Mouse (Mus musculus) MN1 (cell line): Measurements from ENCODE around the gene Dnaja2.

Experiments used
- DNase-seq: peaks from one replicate; pipeline ENCODE4 v3.0.0-alpha.2; 2016; ENCODE audit warnings: low spot score

The Dnaja2 gene

DNA sequence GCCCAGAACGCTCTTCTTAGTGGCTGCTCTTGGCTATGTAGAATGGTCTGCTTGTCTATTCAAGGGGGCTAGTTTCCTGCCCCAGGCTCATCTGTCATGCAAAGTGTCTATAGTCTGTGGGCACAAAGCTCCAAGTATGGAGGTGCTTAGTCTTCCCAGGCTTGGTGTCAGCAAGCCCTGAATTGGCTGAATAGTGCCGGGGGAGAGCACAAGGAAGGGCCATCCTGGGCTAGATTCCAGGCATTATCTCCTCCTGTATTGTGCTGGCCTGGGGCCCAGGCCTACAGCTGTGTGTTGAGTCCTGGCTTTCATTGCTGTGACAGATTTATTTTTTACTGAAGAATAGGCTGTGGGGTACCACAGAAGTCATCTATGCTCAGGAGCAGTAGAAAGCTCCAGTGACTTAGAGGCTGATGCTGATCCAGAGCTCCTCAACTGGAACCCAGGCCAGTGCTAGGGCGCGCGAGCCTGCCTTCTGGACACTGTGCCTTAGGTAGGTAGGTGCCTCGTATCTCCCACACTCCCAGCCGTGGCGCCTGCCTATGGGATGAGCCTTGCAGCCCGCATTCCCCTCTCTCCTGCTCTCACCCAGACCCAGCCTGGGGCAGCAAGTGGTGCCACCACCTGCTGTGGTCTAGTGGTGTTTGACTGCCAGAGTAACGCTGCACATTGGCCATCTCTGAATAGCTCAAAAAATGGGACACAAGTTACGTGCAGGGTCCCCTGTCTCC lies 54.0 kb downstream of the Dnaja2 start:
- peak; percentile 80 for DNase-seq

- DNase-seq, result no peak
Observed at GRCm38 (mm10) chr8:85500460-85500859, 54.7 kb downstream of the Dnaja2 start.

- peak; percentile 33 for DNase-seq
Observed at GRCm38 (mm10) chr8:85498577-85498976, 56.6 kb downstream of the Dnaja2 start.

DNA sequence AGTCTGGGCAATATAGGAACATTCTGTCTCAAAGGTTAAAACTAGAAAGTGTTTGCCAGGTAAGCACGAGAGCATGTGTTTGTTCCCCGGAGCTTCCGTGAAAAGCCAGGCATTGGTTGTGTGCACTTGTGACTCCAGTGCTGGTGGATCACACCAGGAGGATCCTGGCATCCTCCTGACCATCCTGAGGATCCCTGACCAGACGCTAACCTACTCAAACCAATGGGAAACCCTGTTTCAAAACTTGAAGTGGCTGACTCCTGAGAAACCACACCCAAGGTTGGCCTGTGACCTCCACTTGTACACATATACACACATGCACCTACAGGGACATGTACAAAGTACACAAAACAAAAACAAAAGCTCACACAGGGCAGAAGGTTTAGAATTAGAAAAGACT lies 58.4 kb downstream of the Dnaja2 start:
- DNase-seq, result no peak

DNA sequence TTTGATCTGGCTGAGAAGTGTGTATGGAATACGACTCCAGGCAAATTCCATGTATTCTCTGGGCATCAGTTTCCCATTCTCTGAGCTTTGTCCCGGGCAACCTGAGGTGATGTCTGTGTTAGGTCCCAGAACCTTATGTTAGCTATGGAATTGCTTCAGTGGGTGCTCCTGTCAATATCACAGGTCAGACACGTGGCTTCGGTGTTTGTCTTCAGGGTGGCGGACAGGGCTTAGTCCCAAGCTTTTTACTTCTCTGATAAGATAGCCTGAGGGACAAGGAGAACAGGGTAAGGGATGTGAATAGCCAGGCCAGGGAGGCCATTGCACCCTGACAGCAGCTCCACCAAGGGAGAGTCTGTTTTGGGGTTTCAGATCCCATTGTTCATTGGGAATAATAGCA lies 59.0 kb downstream of the Dnaja2 start:
- no peak for DNase-seq

- DNase-seq, result peak; percentile 50
Observed at GRCm38 (mm10) chr8:85492940-85493931, 61.9 kb downstream of the Dnaja2 start.

GRCm38 (mm10) chr8:85492125-85492875 lies 62.8 kb downstream of the Dnaja2 start, which contains the start of gene Gpt2:
Gpt2 (plus strand) TSS chr8:85492576.
- peak; percentile 98 for DNase-seq

DNA sequence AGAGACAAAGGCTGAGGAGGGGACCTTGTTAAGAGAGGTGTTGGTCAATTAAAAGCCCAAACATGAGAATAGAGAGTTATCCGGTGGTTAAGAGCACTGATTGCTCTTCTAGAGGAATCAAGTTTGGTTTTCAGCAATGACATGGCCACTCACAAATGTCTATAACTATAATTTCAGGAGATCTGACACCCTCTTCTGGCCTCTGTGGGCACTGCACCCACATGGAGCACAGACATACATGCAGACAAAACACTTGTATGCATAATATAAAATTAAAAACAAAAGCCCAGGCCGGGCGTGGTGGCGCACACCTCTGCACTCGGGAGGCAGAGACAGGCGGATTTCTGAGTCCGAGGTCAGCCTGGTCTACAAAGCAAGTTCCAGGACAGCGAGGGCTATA lies 65.6 kb downstream of the Dnaja2 start:
- DNase-seq, result no peak

- no peak for DNase-seq
Observed at GRCm38 (mm10) chr8:85488631-85489030, 66.5 kb downstream of the Dnaja2 start.

DNA sequence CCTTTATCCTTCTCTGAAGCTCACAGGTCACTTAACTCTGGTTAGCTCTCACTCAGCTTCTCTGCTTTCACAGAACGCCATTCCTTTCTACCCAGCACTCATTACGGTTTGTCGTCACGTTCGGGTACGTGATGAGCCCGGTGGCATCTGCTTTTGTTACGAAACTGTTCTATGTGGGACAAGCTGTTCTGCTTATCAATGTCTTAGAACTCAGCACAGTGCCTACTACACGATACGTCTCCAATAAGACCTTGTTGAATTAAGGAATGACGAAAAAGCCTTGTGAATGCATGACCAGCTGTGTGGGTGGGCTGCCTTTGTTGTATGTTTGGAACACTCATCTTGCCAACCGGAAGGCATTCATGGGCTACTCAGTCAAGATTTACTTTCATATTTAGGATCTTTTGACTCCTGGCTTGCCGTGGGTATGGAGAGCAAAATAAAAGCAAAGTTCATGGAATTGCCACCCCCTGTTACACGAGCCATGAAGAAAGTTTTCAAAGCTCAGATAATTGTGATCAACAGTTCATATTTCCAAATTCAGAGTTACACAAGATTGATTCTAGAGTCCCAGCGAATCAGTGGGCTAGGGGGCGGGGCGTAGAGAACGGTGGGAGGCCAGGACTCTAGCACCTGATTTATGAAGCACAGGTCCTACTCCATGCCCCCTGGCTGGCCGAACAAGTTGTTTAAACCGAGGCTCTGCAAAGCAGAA lies 67.1 kb downstream of the Dnaja2 start:
- DNase-seq, result no peak
